Mouse (Mus musculus) small intestine, adult 2 months (tissue): ENCODE data around the gene Bpifa5.

Source experiments
- CTCF ChIP-seq: fragments of 200-500 bp; IDR thresholded peaks from 2 replicates; pipeline ENCODE4 v1.5.1; 2012; ENCODE audit warnings: low read depth, mild to moderate bottlenecking, control low read depth, inconsistent platforms, low read length, moderate library complexity, mixed read lengths; ENCODE audit not compliant: insufficient replicate concordance, insufficient read length; ENCODE audit errors: extremely low read depth
- POLR2A ChIP-seq: fragments of 200-500 bp; IDR thresholded peaks from 2 replicates; pipeline ENCODE4 v1.6.1; 2012; ENCODE audit warnings: low read depth, mild to moderate bottlenecking, control low read depth, inconsistent platforms, low read length, moderate library complexity

GRCm38 (mm10) chr2:154163306-154163705 is 899 bp downstream of the Bpifa5 start:
- TF ChIP-seq CTCF, result no peak
- TF ChIP-seq POLR2A, result no peak
